Mouse (Mus musculus) cerebellum, adult 2 months (tissue): Measurements from ENCODE around the gene Pcgf6.

Experiments
- CTCF ChIP-seq: fragments of 200-500 bp; IDR thresholded peaks from 2 replicates; pipeline ENCODE4 v1.5.1; 2011; ENCODE audit warnings: low read depth, mild to moderate bottlenecking, control low read depth, low read length, moderate library complexity, borderline replicate concordance; ENCODE audit not compliant: insufficient read depth
- POLR2A ChIP-seq: fragments of 200-500 bp; IDR thresholded peaks from 2 replicates; pipeline ENCODE4 v1.6.1; 2011; ENCODE audit warnings: low read length, control low read depth, borderline replicate concordance; ENCODE audit not compliant: insufficient read depth

DNA sequence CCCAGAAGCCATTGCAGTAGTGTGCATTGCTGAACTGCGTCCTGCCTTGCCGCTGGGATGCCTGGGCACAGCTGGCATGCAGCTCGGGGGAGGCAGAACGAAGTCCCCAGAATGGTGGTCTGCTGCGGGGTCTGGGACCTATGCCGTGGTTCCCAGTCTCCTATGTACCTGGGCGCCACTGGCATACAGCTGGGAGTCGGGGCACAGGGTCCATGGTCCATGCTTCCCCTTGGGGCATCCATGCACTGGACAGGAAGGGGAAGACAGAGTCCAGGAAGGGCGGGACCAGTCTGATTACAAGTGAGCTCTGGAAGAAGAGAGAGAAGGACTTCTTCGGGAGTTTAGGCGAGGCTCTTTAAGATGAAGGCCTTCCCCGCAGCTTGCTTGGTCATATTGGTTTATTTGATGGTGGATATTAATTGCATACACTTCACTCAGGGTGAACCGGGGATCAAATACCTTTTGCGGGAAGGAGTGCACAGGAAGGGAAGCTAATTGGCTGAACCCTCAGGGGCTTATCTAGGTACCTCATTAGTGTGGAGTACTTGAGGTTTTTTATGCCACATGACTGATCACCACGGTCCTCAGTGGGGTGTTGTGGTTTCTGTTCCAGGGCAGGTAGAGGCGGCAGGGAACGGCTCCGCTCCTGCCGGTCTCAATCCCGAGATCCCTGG lies 61.1 kb downstream of the Pcgf6 start:
- no peak for TF ChIP-seq CTCF
- no peak for TF ChIP-seq POLR2A
